Mouse (Mus musculus): ENCODE measurements at regions not wholly inside any gene's neighbourhood (a gene's known extent, or its start where the extent isn't known, plus 50 kb on each side); places are given as distances from the start of the nearest gene placed in this dataset.
A peak's percentile ranks its signal among the peaks of the same experiment; 100 is the strongest.

GRCm38 (mm10) chr5:41994307-41994706 lies 73.5 kb upstream of the Gm16223 start:
- no peak for DNase-seq

DNA sequence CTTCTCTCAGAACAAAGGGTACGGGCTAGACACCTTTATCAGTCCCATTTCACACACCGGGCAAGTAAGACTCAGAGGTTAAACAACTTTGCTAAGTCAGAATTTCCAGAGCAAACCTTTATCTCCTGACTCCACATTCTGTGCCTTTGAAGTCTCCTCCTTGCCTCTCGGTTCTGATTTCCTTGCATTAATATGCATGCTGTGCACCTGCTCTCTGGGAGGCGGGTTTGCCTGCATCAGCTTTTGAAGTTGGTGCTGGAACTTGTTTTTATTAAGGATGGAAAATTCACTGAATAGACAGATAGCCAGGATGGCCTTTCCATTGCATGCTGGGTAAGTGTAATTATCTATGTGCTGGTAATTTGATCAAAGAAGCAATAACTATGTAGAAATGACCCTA lies 84.2 kb upstream of the Gm16223 start:
- no peak for DNase-seq

DNA sequence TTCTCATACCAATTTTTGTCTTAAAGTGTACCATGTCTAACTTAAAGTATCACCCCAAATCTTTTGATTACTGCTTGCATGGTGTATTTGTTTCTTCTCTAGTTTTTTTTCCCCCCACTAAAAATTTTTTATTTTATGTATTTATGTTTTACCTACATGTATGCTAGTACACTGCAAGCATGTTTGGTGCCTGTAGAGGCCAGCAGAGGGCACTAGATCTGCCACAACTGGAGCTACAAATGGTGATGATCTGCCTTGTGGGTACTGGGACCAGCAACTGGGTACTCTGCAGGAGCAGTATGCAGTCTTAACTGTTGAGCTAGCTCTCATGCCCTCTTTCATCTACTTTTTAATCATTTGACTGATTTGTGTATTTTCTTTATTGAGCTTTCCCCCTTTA lies 92.2 kb upstream of the Gm16223 start:
- no peak for DNase-seq

DNA sequence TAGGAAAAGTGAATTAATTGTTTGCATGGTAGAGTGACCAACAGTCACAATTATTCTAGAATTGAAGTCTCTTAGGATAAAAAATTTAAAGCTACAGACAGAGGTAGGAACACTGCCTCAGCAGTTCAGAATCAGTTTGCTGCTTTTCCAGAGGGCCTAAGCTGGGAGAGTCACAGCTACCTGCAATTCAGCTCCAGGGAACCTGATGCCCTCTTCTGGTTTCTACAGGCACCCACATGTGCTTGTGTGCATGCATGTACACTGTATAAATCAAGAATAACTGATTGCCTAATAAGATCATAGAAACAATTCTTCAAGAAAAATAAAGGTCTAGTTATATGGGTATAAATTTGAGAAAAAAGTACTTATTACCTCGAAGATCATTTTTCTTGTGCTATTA lies 96.6 kb upstream of the Gm16223 start:
- DNase-seq = no peak

DNA sequence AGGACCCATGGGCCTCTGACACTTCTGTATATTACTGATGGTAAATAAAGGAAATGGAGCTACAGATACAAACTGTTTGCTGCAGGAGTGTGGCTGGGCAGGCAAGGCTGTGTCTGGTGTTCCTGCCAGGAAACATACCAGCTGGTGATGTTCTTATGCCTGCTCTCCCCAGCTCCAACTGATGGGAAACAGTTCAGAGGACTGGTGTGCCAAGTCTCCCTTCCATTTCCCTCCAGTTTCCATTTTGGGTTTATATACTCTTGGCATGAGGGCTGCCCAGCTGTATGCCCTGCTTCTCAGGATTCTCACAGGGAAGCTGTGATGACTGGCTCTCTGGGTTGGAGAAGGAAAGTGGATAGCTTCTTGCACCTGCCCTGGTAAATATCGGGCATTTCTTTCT lies 100.8 kb upstream of the Gm16223 start:
- no peak for DNase-seq

- DNase-seq = peak in 1 of 2 experiments; percentile 17
Measured at GRCm38 (mm10) chr5:41947114-41947640, 103.1 kb upstream of the Bod1l start.

GRCm38 (mm10) chr5:41943399-41943798 lies 99.3 kb upstream of the Bod1l start:
- DNase-seq = no peak

DNA sequence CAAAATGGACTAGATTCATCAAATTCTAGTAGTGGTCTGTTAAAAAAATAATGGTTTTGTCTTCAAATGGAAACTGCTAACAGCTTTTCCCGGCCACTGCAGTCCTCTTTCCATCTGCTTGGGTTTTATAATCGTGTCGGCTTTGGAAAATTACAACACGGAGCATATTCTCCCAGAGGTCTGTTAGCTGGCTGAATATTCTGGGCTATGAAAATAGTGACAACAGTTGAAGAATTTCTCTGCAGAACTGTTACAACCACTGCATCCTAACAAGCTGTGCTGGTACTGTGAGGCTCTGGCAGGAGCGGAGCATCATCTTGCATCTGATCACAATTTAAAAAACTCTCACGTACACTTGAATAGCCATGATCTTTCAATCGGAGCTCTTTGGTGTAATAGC lies 98.0 kb upstream of the Bod1l start:
- DNase-seq = no peak

DNA sequence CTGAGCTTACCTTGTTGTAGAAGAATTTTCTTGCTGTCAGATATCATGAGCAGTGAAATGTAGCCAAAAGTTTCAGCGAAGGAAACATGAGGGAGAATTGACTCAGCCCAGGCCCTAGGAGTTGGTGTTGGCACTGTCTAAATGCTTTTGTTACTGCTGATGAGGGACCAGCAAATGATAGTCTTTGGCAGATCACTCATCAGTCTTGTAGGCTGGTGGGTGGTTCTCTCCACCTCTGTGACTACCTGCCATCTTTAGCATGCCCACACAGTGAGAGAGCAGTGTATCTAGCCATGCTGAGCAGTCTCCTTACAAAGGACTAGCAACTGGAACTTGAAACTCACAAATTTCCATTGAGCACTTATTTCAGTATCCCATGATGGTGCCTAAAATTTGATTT lies 97.1 kb upstream of the Bod1l start:
- no peak for DNase-seq

GRCm38 (mm10) chr5:41939736-41940135 lies 95.6 kb upstream of the Bod1l start:
- no peak for DNase-seq

GRCm38 (mm10) chr5:41910053-41910452 lies 65.9 kb upstream of the Bod1l start:
- no peak for DNase-seq

GRCm38 (mm10) chr5:41907749-41908148 lies 63.6 kb upstream of the Bod1l start:
- DNase-seq = no peak

DNA sequence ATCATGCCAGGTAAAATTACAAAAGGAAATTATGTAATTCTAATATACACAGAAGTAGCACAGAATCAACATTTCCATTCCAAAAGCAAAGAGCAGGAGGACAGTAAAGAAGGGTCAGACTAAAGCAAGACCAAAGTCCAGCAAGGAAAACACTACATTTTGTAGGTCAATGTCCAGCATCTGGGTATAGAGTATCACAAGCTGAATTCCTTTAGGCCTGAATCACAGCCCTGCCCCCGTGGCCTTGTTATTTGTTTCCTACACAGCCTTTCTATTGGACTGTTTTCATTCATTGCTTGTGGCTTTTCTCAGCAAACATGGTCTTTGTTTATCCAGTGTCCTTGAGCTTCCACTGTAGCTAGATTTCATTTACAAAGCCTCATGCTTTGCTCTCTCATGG lies 60.4 kb upstream of the Bod1l start:
- no peak for DNase-seq

GRCm38 (mm10) chr5:41899237-41899636 lies 55.1 kb upstream of the Bod1l start:
- DNase-seq = no peak

DNA sequence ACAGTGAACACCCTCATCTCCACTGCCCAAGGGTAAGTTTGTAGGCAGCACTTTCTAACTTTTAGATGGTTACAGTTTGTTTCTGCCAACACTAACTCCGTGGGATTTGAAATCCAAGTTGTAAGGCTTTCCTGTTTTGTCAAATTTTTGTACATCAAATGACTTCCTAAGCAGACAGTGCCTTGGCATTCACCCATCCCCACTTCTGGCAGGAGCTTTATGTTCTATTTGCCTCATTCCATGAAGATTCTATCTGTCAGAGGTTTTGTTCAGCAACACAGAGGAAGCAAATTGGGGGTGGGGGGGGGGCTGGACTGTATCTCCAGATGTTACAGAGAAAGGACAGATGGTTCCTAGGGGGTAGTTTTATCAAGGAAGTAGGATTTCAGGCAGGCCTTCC lies 54.6 kb upstream of the Bod1l start:
- no peak for DNase-seq
